ENCODE assay signal across 12 mouse cellular contexts in the genomic region with DNA sequence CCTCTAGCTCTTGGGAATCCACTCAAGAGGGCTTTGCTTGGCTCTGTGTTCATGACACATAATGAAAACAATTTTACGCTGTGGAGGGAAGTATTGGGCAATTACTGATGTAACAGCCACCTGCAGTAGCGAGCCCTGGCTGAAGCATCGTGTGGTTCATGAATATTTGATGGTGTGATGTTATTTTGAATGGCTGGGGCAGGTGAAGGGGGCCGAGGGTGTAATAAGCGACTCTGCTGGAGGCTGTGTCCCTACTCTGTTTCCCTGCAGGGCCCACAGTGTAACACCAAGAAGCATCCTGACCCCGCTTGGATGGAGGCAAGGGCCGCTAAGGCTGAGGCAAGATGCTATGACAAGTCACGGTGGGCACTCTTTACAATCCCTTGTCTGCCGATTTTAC.
DNase-seq lines count a peak whose midpoint lies in the region; ATAC-seq lines count a peak whose summit lies in the region.
"Had no signal": no experiment of that assay in that cellular context is flagged by ENCODE, and none has a peak within 500 bp of the region (broad histone marks: within the 10 kb centered on the region; RNA-seq: fewer than 3 reads in every experiment).

No protein-coding gene starts in this region.

- peak; percentile 68 for DNase-seq in A20 (ENCODE audit: low read depth, low spot score)
- peak; percentile 57 for DNase-seq in embryo, embryonic 10.5 days (ENCODE audit: low spot score)
- DNase-seq in adrenal gland, adult 8-10 months: no peak
- DNase-seq in kidney, postnatal 10 days: no peak
- DNase-seq in c-Kit-positive CD71-positive TER-119-positive erythroid progenitor cells, embryonic 14.5 days (ENCODE audit: low spot score): no peak
- DNase-seq in spleen, postnatal 36 days (ENCODE audit: low spot score in 2 of 2): no peak
- DNase-seq: cerebellum, adult 18-20 months; kidney, adult 11 months; right cerebral cortex, postnatal 4 days had no signal

- H3K4me3 ChIP-seq in midbrain, embryonic 12.5 days: 0 out of 2 replicates have a peak overlapping the region, but pooled peaks have one; percentile 7

- H3K9ac ChIP-seq in midbrain, embryonic 12.5 days (replicated peaks): no peak overlapping the region
- H3K9ac ChIP-seq: liver, embryonic 14.5 days had no signal

- H3K9me3 ChIP-seq in midbrain, embryonic 12.5 days: no peaks in the 10 kb centered on the region

- no peaks in the 10 kb centered on the region for H3K36me3 ChIP-seq in midbrain, embryonic 12.5 days

- peaks cover 34% of the 10 kb centered on the region for H3K4me1 ChIP-seq in midbrain, embryonic 12.5 days

- peaks cover 52% of the 10 kb centered on the region for H3K27me3 ChIP-seq in midbrain, embryonic 12.5 days

- WGBS in midbrain, embryonic 12.5 days: 4% methylated on average over 9 of the region's 9 CpGs

- H3K4me2 ChIP-seq in midbrain, embryonic 12.5 days (replicated peaks): peak overlapping the region; percentile 32

- peak; percentile 67 for ATAC-seq in granulocyte monocyte progenitor cell, adult 5-6 weeks (replicated peaks; ENCODE audit: poor library complexity, severe bottlenecking)
- ATAC-seq in midbrain, embryonic 12.5 days (ENCODE audit: low FRiP score, low read depth): peak; percentile 81

- no peak overlapping the region for H3K27ac ChIP-seq in midbrain, embryonic 12.5 days (replicated peaks)
- H3K27ac ChIP-seq: liver, embryonic 14.5 days had no signal

Comparison
In these comparisons a context has a peak if more than half of its experiments do, and no peak if none do; other contexts are left out.
1. DNase-seq: peak in A20 (single experiment) and embryo, embryonic 10.5 days (single experiment); none in adrenal gland, adult 8-10 months (single experiment), kidney, postnatal 10 days (single experiment), c-Kit-positive CD71-positive TER-119-positive erythroid progenitor cells, embryonic 14.5 days (single experiment) and spleen, postnatal 36 days (0 of 2).